Mouse (Mus musculus) c-Kit-positive CD71-positive TER-119-negative erythroid progenitor cells, embryonic 14.5 days (primary cell): ENCODE results near the gene Csnk2b.
A peak's percentile ranks its signal among the peaks of the same experiment; 100 is the strongest.
"Not testable (repeated sequence)": the region's sequence is repeated elsewhere in the genome, so short reads cannot be mapped to it uniquely, and the experiment has no call there.

ENCODE experiments used
- DNase-seq: peaks from one replicate; pipeline ENCODE4 v3.0.0-alpha.2; 2013; ENCODE audit warnings: low read depth

Gene Csnk2b

DNA sequence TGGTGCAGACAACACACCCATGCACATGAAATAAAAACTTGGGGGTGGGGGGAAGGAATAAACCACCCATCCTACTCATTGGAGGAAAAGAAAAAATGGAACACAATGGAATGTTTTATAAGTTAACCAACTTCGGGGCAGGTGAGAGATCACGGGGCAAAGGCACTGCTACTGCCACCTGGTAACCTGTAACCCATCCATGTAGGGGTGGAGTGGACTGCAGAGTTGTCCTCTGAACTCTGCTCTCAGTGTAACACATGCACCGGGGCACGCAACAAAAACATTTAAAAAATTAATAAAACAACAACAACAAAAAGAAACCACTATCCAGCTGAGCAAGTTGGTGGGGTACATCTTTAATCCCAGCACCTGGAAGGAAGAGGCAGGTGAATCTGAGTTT is 30.3 kb upstream of the Csnk2b start:
- no peak for DNase-seq

- DNase-seq = no peak
These were observed 26.2 kb upstream of the Csnk2b start for GRCm38 (mm10) chr17:35147922-35148639.

- no peak for DNase-seq
These were observed 25.5 kb upstream of the Csnk2b start for GRCm38 (mm10) chr17:35147348-35147747.

GRCm38 (mm10) chr17:35146139-35146538 is 24.3 kb upstream of the Csnk2b start:
- DNase-seq = no peak

GRCm38 (mm10) chr17:35141971-35142370 is 20.1 kb upstream of the Csnk2b start:
- no peak for DNase-seq

DNA sequence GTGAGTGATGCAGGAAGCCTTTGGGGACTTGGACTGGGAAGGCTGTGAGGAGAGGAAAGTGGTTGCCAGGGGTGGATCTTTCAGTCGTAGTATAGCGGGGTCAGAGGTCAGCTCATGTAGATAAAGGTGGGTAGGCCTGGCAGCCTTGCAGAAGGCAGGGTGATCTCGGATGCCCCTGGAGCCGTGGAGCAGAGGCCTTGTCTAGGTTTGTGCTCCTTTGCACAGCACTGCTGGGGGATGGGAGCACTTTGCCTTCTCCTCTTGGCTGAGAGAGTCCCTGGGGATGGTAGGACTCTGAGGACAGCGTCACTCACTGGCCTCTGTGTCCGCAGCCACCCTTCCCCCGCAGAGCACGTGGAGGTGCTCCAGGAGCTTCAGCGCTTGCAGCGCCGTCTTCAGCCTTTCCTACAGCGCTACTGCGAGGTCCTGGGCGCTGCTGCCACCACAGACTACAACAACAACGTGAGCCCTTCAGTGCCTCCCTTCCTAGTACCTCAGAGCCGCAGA is 18.7 kb upstream of the Csnk2b start:
- no peak for DNase-seq

DNA sequence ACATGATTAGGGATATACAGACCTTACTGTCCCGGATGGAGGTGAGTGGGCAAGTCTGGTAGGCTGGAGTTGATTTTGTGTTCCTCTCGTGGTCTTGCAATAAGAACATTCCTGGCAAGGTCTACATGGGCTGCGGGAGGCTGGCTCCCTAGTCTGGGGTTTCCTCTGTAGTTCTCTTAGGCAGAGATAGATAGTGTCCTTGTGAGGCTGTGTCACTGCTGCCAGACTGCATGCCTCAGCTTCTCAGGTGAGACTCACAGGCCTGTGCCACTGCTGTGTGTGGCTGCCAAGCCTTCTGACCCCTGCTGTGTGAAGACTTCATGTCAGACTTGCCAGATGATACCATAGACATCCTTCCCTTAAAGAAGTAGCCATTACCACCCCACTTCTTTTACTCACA is 17.4 kb upstream of the Csnk2b start:
- DNase-seq = no peak

- DNase-seq = peak; percentile 62
These were observed 13.9 kb upstream of the Csnk2b start for GRCm38 (mm10) chr17:35135591-35136320.

- DNase-seq = peak; percentile 89
These were observed 13.1 kb upstream of the Csnk2b start, which contains the start of gene Bag6 for GRCm38 (mm10) chr17:35134801-35135590. Gene Bag6, plus strand, starts transcription at chr17:35135178.

DNA sequence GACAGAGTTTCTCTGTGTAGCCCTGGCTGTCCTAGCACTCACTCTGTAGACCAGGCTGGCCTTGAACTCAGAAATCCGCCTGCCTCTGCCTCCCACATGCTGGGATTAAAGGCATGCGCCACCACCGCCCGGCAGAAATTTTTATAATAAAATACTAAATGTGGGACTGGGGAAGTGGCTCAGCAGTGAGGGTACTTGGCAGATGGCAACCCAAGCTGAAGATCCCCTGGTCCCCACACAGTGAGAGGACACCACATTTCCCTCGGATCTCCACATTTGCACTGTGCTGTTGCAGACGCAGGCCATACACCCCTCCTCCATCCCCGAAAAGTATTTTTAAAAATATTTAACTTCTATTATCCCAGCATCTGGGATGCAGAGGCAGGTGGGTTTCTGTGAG is 11.7 kb upstream of the Csnk2b start:
- no peak for DNase-seq

DNA sequence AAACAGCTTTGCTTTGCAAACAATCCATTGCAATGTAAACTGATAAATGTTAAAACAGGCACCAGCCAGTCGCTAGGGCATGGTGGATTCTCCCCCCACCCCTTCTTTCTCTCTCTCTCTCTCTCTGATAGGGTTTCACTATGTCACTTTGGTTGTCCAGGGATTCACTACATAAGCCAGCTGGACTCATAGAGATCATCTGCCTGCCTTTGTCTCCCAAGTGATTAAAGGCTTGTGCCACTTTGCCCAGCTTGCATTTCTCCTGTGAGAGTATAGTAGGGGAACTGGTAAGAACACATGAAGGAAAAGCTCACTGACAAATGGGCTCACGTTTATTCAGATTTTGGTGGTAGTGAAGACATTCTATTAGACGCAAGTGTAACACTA is 10.3 kb upstream of the Csnk2b start:
- DNase-seq = no peak

DNA sequence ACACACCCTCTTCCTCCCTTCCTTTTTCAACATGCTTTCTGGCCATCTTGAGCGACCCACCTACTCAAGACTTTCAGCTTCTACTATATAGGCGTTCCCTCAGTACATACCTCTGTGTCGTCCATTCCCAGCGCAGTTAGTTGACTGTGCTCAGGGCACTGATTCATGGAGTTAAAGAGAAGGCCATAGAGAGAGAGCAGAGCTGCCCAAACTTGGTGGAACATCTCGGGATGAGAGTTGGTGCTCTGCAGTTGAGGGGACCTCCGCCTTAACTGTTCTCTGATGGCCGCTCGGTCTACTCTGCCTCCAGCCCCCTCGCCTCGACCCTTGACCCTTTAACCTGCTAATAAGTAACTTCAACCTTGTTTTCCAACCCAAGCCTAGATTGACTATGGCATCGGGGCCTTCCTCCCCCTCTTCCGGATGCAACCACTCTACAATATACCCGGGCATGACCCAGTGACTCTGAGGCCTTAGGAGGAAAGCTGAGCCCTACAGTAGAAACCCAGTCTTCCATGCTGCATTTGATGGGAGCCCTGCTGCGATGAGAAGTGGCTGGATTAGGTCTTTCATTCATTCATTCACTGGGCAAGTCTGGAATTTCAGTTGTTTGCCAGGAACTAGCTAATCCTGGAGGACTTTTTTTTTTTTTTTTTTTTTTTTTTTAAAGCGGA is 9.8 kb upstream of the Csnk2b start, which contains the start of gene Apom:
TSS of gene Apom (minus strand) at position 551 of the 674 bp plus-strand sequence.
- no peak for DNase-seq

DNA sequence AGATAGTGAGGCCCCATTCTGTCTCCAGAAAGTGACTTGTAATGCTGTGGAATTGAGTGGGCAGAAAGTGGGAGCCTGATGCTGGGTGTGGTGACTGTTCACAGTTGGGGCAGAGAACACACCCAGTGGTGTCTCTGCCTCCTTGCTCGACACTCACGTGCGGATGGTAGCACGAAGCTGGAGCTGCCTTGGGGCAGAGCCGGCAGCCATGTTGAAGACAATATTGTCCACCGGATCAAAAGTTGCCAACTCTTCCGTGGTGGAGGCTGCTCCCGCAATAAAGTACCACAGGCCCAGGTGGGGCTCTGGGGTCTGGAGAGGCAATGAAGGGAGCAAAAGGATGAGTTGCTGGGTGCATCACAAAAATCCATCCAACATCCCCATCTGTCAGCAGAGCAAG is 9.2 kb upstream of the Csnk2b start:
- DNase-seq = no peak

DNA sequence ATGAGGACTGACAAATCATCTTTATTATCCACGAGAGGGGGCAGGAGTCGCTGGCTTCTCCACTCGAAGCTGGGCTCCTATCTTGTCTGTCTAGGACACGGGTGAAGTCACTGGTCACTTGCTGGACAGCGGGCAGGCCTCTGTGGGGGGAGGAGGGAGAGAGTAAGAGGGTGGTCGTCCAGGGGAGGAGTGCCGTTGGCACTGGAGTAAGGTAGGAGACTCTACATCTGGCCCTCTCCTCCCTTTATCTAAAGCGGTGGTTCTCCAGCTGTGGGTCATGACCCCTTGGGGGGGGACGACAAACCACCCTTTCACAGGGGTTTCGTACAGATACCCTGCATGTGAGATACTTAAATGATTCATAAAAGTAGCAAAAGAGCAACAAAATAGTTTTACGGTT is 7.1 kb upstream of the Csnk2b start:
- no peak for DNase-seq

DNA sequence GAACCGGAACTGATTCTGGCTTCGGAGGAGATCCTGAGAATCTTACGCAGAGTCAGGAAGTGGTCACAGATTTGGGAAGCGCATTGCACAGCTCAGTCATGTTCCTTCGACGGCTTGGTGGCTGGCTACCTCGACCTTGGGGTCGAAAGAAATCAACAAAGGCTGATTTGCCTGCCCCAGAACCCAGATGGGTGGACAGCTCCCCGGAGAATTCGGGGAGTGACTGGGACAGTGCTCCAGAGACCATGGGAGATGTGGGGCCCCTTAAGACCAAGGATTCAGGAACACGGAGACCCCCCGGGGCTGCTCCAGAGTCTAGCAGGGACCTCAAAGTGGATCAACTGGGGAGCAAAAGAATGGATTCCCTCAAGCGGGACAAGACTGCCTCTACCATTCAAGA is 5.2 kb upstream of the Csnk2b start:
- no peak for DNase-seq

DNA sequence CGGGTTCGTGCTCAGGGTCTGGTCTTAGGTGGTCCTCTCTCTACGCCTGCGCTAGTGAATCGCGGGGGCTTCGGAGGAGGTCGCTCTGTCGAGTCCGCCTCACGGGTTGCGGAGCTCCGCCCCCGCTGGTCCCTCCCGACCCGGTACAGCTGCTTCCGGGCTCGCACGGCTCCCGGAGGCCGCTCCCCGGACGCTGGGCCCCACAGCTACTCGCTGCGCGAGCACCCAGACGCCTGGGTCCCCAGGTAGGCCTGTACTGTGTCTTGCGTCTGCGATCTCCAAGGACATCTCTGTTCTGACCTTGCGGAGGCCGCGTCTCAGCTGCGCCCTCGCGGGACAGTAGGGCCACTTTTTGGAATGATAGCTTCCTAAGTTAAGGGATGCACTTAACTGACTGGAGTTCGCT is 4.4 kb upstream of the Csnk2b start, which contains the start of gene D17H6S53E:
TSS of gene D17H6S53E (plus strand) at position 168 of the 406 bp plus-strand sequence.
- DNase-seq = no peak

- DNase-seq = no peak
These were observed 3.7 kb upstream of the Csnk2b start for GRCm38 (mm10) chr17:35125578-35125977.

- no peak for DNase-seq
These were observed 3.2 kb upstream of the Csnk2b start for GRCm38 (mm10) chr17:35125081-35125480.

GRCm38 (mm10) chr17:35124261-35124896 is 2.5 kb upstream of the Csnk2b start:
- DNase-seq = not testable (repeated sequence)

DNA sequence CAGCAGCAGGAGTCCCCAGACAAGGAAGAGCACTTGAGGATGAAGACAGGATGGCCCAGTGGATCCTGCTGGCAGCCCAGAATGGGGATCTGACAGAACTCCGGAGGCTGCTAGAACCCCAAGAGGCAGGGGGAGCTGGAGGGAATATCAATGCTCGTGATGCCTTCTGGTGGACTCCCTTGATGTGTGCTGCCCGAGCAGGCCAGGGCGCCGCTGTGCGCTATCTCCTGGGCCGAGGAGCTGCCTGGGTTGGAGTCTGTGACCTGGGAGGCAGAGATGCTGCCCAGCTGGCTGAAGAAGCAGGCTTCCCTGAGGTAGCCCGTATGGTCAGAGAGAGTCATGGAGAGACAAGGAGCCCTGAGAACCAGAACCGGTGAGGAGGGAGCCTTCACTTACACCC is 1.4 kb upstream of the Csnk2b start:
- not testable (repeated sequence) for DNase-seq

- peak; percentile 97 for DNase-seq
These were observed 582 bp downstream of the Csnk2b start, which contains the start of gene Gpank1 for GRCm38 (mm10) chr17:35121143-35121799. Gene Gpank1, plus strand, starts transcription at chr17:35121455.
